Mouse (Mus musculus) limb, embryonic 11.5 days (tissue): ENCODE results near the gene Slc8a1. TPM values are rescaled to one million over a fixed set of nuclear protein-coding genes. Genes with fewer than 3 reads are reported as not detected.

Source experiments
- ATAC-seq: fragments of 200-750 bp; cut with Nextera tagmentation; 2 replicates; pipeline ENCODE4 v1.8.0; 2017; ENCODE audit warnings: low read depth; ENCODE audit not compliant: insufficient number of reproducible peaks, low FRiP score, low TSS enrichment
- DNase-seq: peaks from one replicate; pipeline ENCODE4 v3.0.0-alpha.2; 2015; ENCODE audit warnings: low spot score
- H3K27ac ChIP-seq: fragments of 300-500 bp; sonication (generic); replicated peaks from 2 replicates; pipeline ENCODE4 v1.5.1; 2014; ENCODE audit warnings: low read depth, mild to moderate bottlenecking, low read length
- H3K27me3 ChIP-seq: fragments of 300-500 bp; sonication (generic); 2 replicates; pipeline ENCODE4 v1.6.1; 2014; ENCODE audit warnings: mild to moderate bottlenecking, low read length, mixed read lengths; ENCODE audit not compliant: control insufficient read depth, insufficient read depth
- H3K36me3 ChIP-seq: fragments of 300-500 bp; sonication (generic); 2 replicates; pipeline ENCODE4 v1.6.1; 2014; ENCODE audit warnings: mild to moderate bottlenecking, low read length, moderate library complexity, mixed read lengths; ENCODE audit not compliant: control insufficient read depth, insufficient read depth
- H3K4me1 ChIP-seq: fragments of 300-500 bp; sonication (generic); 2 replicates; pipeline ENCODE4 v1.6.1; 2014; ENCODE audit warnings: low read length, mixed read lengths; ENCODE audit not compliant: control insufficient read depth, insufficient read depth
- H3K4me2 ChIP-seq: fragments of 300-500 bp; sonication (generic); 2 replicates; pipeline ENCODE4 v1.6.1; 2014; ENCODE audit warnings: low read depth, mild to moderate bottlenecking, moderate library complexity; ENCODE audit not compliant: severe bottlenecking
- H3K4me3 ChIP-seq: fragments of 300-500 bp; sonication (generic); 2 replicates; pipeline ENCODE4 v1.5.1; 2014; ENCODE audit warnings: low read depth, low read length
- H3K9ac ChIP-seq: fragments of 300-500 bp; sonication (generic); 2 replicates; pipeline ENCODE4 v1.6.1; 2014; ENCODE audit warnings: mild to moderate bottlenecking, low read length
- H3K9me3 ChIP-seq: fragments of 300-500 bp; sonication (generic); 2 replicates; pipeline ENCODE4 v1.6.1; 2016; ENCODE audit warnings: low read length; ENCODE audit not compliant: control insufficient read depth
- WGBS: fragments of 180-500 bp; shearing (Covaris S2); extraction: QIAGEN DNeasy Blood & Tissue Kit; methylation state at CpG from one replicate; pipeline ENCODE4 v1.1.7; 2014; 5-methylcytosine and 5-hydroxymethylcytosine counted together
- polyA plus RNA-seq: library from polyadenylated mRNA; unstranded; fragments of >200 nt; fragmentation: Nextera tagmentation; extraction: Ambion mirVana; gene quantifications from 2 replicates; pipeline ENCODE4 v1.2.1, GENCODE M21; 2014

Slc8a1 gene
- polyA plus RNA-seq, 1 experiment from 2014 or later = 5.2 TPM

- Histone ChIP-seq H3K27me3 (no peaks in the 10 kb centered on the region), H3K4me1 (0 out of 2 replicates have a peak, but pooled peaks cover 13% of the 10 kb centered on the region), H3K4me3 (no peak overlapping the region), H3K9me3 (no peaks in the 10 kb centered on the region), H3K4me2 (no peak overlapping the region), H3K27ac (no peak overlapping the region), H3K9ac (no peak overlapping the region), H3K36me3 (no peaks in the 10 kb centered on the region)
- DNase-seq = no peak
- WGBS = 55% methylated on average over 6 of the region's 6 CpGs
- peak; percentile 51; the same call in 1 of the 2 replicates for ATAC-seq
Measured at GRCm38 (mm10) chr17:81524826-81525225, 213.4 kb downstream of the Slc8a1 start.

- H3K9me3 ChIP-seq = no peaks in the 10 kb centered on the region
- H3K27me3 ChIP-seq = no peaks in the 10 kb centered on the region
- H3K4me2 ChIP-seq = no peak overlapping the region
- 0 out of 2 replicates have a peak, but pooled peaks cover 10% of the 10 kb centered on the region for H3K4me1 ChIP-seq
- 78% methylated on average over 2 of the region's 2 CpGs for whole genome bisulfite sequencing
- no peak overlapping the region for H3K9ac ChIP-seq
- no peak for ATAC-seq
- no peak for DNase-seq
- no peak overlapping the region for H3K4me3 ChIP-seq
- no peak overlapping the region for H3K27ac ChIP-seq
- no peaks in the 10 kb centered on the region for H3K36me3 ChIP-seq
Measured at GRCm38 (mm10) chr17:81523943-81524342, 214.2 kb downstream of the Slc8a1 start.

GRCm38 (mm10) chr17:81518316-81519025 lies 219.7 kb downstream of the Slc8a1 start:
- Histone ChIP-seq H3K27ac (no peak overlapping the region), H3K36me3 (no peaks in the 10 kb centered on the region), H3K4me3 (no peak overlapping the region), H3K4me2 (no peak overlapping the region), H3K9ac (no peak overlapping the region), H3K4me1 (peaks cover 13% of the 10 kb centered on the region), H3K27me3 (no peaks in the 10 kb centered on the region), H3K9me3 (no peaks in the 10 kb centered on the region)
- no peak for ATAC-seq
- WGBS = 79% methylated on average over 10 of the region's 10 CpGs
- no peak for DNase-seq

- ATAC-seq = no peak
- no peak overlapping the region for H3K9ac ChIP-seq
- H3K27me3 ChIP-seq = no peaks in the 10 kb centered on the region
- no peaks in the 10 kb centered on the region for H3K9me3 ChIP-seq
- no peak overlapping the region for H3K4me3 ChIP-seq
- no peak overlapping the region for H3K27ac ChIP-seq
- peaks cover 10% of the 10 kb centered on the region for H3K4me1 ChIP-seq
- no peak for DNase-seq
- no peaks in the 10 kb centered on the region for H3K36me3 ChIP-seq
- H3K4me2 ChIP-seq = no peak overlapping the region
- 70% methylated on average over 4 of the region's 4 CpGs for WGBS
Measured at GRCm38 (mm10) chr17:81516155-81516554, 222.0 kb downstream of the Slc8a1 start.

GRCm38 (mm10) chr17:81514022-81514421 lies 224.2 kb downstream of the Slc8a1 start:
- Histone ChIP-seq H3K9me3 (no peaks in the 10 kb centered on the region), H3K4me2 (no peak overlapping the region), H3K4me3 (no peak overlapping the region), H3K9ac (no peak overlapping the region), H3K27ac (peak overlapping the region; percentile 30; the same call in 1 of the 2 replicates), H3K27me3 (no peaks in the 10 kb centered on the region), H3K36me3 (no peaks in the 10 kb centered on the region), H3K4me1 (peaks cover 10% of the 10 kb centered on the region)
- ATAC-seq (no peak), DNase-seq (no peak)
- WGBS = 36% methylated on average over 4 of the region's 4 CpGs

GRCm38 (mm10) chr17:81513368-81513958 lies 224.7 kb downstream of the Slc8a1 start:
- ATAC-seq (peak; percentile 86), DNase-seq (peak; percentile 43)
- Histone ChIP-seq H3K36me3 (no peaks in the 10 kb centered on the region), H3K4me1 (peaks cover 10% of the 10 kb centered on the region), H3K4me3 (no peak overlapping the region), H3K27me3 (no peaks in the 10 kb centered on the region), H3K27ac (0 out of 2 replicates have a peak overlapping the region, but pooled peaks have one; percentile 10), H3K4me2 (no peak overlapping the region), H3K9me3 (no peaks in the 10 kb centered on the region), H3K9ac (no peak overlapping the region)
- 16% methylated on average over 6 of the region's 6 CpGs for WGBS

GRCm38 (mm10) chr17:81505162-81505685 lies 233.0 kb downstream of the Slc8a1 start:
- 79% methylated on average over 5 of the region's 5 CpGs for WGBS
- ATAC-seq (no peak), DNase-seq (no peak)
- no peak overlapping the region for H3K4me3 ChIP-seq
- H3K9me3 ChIP-seq = no peaks in the 10 kb centered on the region
- no peaks in the 10 kb centered on the region for H3K36me3 ChIP-seq
- no peaks in the 10 kb centered on the region for H3K27me3 ChIP-seq
- no peaks in the 10 kb centered on the region for H3K4me1 ChIP-seq
- no peak overlapping the region for H3K9ac ChIP-seq
- no peak overlapping the region for H3K4me2 ChIP-seq
- H3K27ac ChIP-seq = no peak overlapping the region

- no peak for ATAC-seq
- H3K9ac ChIP-seq = no peak overlapping the region
- DNase-seq = no peak
- 92% methylated on average over 2 of the region's 2 CpGs for WGBS
- H3K27me3 ChIP-seq = no peaks in the 10 kb centered on the region
- no peaks in the 10 kb centered on the region for H3K9me3 ChIP-seq
- no peak overlapping the region for H3K4me2 ChIP-seq
- H3K4me1 ChIP-seq = no peaks in the 10 kb centered on the region
- H3K4me3 ChIP-seq = no peak overlapping the region
- H3K27ac ChIP-seq = no peak overlapping the region
- H3K36me3 ChIP-seq = no peaks in the 10 kb centered on the region
Measured at GRCm38 (mm10) chr17:81504040-81504439, 234.1 kb downstream of the Slc8a1 start.
